Mouse (Mus musculus): ENCODE results near the gene Tmcc1. TPM values are rescaled to one million over a fixed set of nuclear protein-coding genes. Genes with fewer than 3 reads are reported as not detected.
"Not testable (repeated sequence)": the region's sequence is repeated elsewhere in the genome, so short reads cannot be mapped to it uniquely, and the experiment has no call there.

Gene Tmcc1
- polyA plus RNA-seq (2014; fragmentation: Nextera tagmentation; extraction: Ambion mirVana), result 12.6 and 13.5 TPM in 2 replicates

GRCm38 (mm10) chr6:116193394-116194393 is at the start of gene Tmcc1:
Tmcc1 (minus strand) TSS chr6:116193486.
- H3K27me3 ChIP-seq (ENCODE audit: control insufficient read depth, insufficient read depth, low read length), result no peaks in the 10 kb centered on the region
- WGBS, result under 1% methylated on average over 62 of the region's 68 CpGs
- H3K36me3 ChIP-seq (ENCODE audit: control insufficient read depth, insufficient read depth, low read length), result no peaks in the 10 kb centered on the region
- ATAC-seq (ENCODE audit: insufficient number of reproducible peaks, insufficient read depth, low FRiP score, low read depth), result peak; percentile 93
- H3K4me1 ChIP-seq (ENCODE audit: control insufficient read depth in 2 of 2, insufficient read depth in 2 of 2, low read length in 2 of 2), result peaks cover 2 to 35% of the 10 kb centered on the region in 2 experiments; a peak in 2 of 4 replicates
- peak within 1 kb of the TSS; percentile 76 to 85 for H3K4me3 ChIP-seq (ENCODE audit: control insufficient read depth in 1 of 2, insufficient read depth in 1 of 2, low read depth in 1 of 2, low read length in 2 of 2)
- H3K27ac ChIP-seq (replicated peaks in 1 of 2; ENCODE audit: control insufficient read depth in 1 of 2, insufficient read depth in 1 of 2, low read depth in 2 of 2, low read length in 2 of 2), result peak within 1 kb of the TSS; percentile 49 to 85; a peak in 3 of 4 replicates
- H3K9ac ChIP-seq (ENCODE audit: low read length), result peak within 1 kb of the TSS; percentile 90
- H3K9me3 ChIP-seq (ENCODE audit: control insufficient read depth, low read length), result no peaks in the 10 kb centered on the region
- peak within 1 kb of the TSS; percentile 80 for H3K4me2 ChIP-seq (ENCODE audit: low read length)

GRCm38 (mm10) chr6:116240371-116240770 is 47.1 kb upstream of the Tmcc1 start:
- H3K4me1 ChIP-seq (ENCODE audit: control insufficient read depth in 2 of 2, insufficient read depth in 2 of 2, low read length in 2 of 2), result no peaks in the 10 kb centered on the region
- H3K27ac ChIP-seq (replicated peaks in 1 of 2; ENCODE audit: control insufficient read depth in 1 of 2, insufficient read depth in 1 of 2, low read depth in 2 of 2, low read length in 2 of 2), result no peak overlapping the region
- no peak overlapping the region for H3K4me3 ChIP-seq (ENCODE audit: control insufficient read depth in 1 of 2, insufficient read depth in 1 of 2, low read depth in 1 of 2, low read length in 2 of 2)
- no peak overlapping the region for H3K9ac ChIP-seq (ENCODE audit: low read length)
- no peak for ATAC-seq (ENCODE audit: insufficient number of reproducible peaks, insufficient read depth, low FRiP score, low read depth)
- H3K36me3 ChIP-seq (ENCODE audit: control insufficient read depth, insufficient read depth, low read length), result peaks cover 84% of the 10 kb centered on the region
- H3K9me3 ChIP-seq (ENCODE audit: control insufficient read depth, low read length), result no peaks in the 10 kb centered on the region
- no peaks in the 10 kb centered on the region for H3K27me3 ChIP-seq (ENCODE audit: control insufficient read depth, insufficient read depth, low read length)
- no peak overlapping the region for H3K4me2 ChIP-seq (ENCODE audit: low read length)
- WGBS, result 75% methylated on average over 2 of the region's 2 CpGs

DNA sequence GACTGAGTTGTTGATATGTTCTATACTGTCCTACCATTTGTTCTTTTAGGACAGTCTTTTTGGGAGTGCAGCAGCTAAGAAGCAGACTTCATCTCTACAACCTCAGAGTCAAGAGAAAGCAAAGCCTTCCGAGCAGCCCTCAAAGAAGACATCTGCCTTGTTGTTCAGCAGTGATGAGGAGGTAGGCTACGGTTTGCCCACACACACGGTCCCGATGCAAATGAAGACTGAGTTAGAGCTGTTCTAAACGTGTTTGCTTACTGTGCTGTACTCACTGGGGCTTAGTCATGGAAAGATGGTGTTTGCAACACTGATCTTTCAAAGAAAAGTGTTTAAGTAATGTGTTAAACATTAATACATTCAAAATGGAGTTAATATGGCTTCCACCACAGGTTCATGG is 44.8 kb upstream of the Tmcc1 start:
- peaks cover 82% of the 10 kb centered on the region for H3K36me3 ChIP-seq (ENCODE audit: control insufficient read depth, insufficient read depth, low read length)
- H3K9me3 ChIP-seq (ENCODE audit: control insufficient read depth, low read length), result no peaks in the 10 kb centered on the region
- H3K4me2 ChIP-seq (ENCODE audit: low read length), result no peak overlapping the region
- H3K27me3 ChIP-seq (ENCODE audit: control insufficient read depth, insufficient read depth, low read length), result no peaks in the 10 kb centered on the region
- no peak for ATAC-seq (ENCODE audit: insufficient number of reproducible peaks, insufficient read depth, low FRiP score, low read depth)
- 88% methylated on average over 5 of the region's 5 CpGs for WGBS
- no peaks in the 10 kb centered on the region for H3K4me1 ChIP-seq (ENCODE audit: control insufficient read depth in 2 of 2, insufficient read depth in 2 of 2, low read length in 2 of 2)
- H3K4me3 ChIP-seq (ENCODE audit: control insufficient read depth in 1 of 2, insufficient read depth in 1 of 2, low read depth in 1 of 2, low read length in 2 of 2), result no peak overlapping the region
- no peak overlapping the region for H3K9ac ChIP-seq (ENCODE audit: low read length)
- H3K27ac ChIP-seq (replicated peaks in 1 of 2; ENCODE audit: control insufficient read depth in 1 of 2, insufficient read depth in 1 of 2, low read depth in 2 of 2, low read length in 2 of 2), result no peak overlapping the region

GRCm38 (mm10) chr6:116235336-116235735 is 42.0 kb upstream of the Tmcc1 start:
- Histone ChIP-seq H3K4me1 (ENCODE audit: control insufficient read depth in 2 of 2, insufficient read depth in 2 of 2, low read length in 2 of 2) (no peaks in the 10 kb centered on the region), H3K36me3 (ENCODE audit: control insufficient read depth, insufficient read depth, low read length) (peaks cover 85% of the 10 kb centered on the region), H3K4me3 (ENCODE audit: control insufficient read depth in 1 of 2, insufficient read depth in 1 of 2, low read depth in 1 of 2, low read length in 2 of 2) (no peak overlapping the region), H3K27me3 (ENCODE audit: control insufficient read depth, insufficient read depth, low read length) (no peaks in the 10 kb centered on the region), H3K4me2 (ENCODE audit: low read length) (no peak overlapping the region), H3K9ac (ENCODE audit: low read length) (no peak overlapping the region), H3K27ac (replicated peaks in 1 of 2; ENCODE audit: control insufficient read depth in 1 of 2, insufficient read depth in 1 of 2, low read depth in 2 of 2, low read length in 2 of 2) (no peak overlapping the region), H3K9me3 (ENCODE audit: control insufficient read depth, low read length) (no peaks in the 10 kb centered on the region)
- no peak for ATAC-seq (ENCODE audit: insufficient number of reproducible peaks, insufficient read depth, low FRiP score, low read depth)
- WGBS, result 68% methylated on average over 5 of the region's 5 CpGs

GRCm38 (mm10) chr6:116234821-116235220 is 41.5 kb upstream of the Tmcc1 start:
- not testable (repeated sequence) for ATAC-seq (ENCODE audit: insufficient number of reproducible peaks, insufficient read depth, low FRiP score, low read depth)

GRCm38 (mm10) chr6:116228785-116229525 is 35.7 kb upstream of the Tmcc1 start:
- Histone ChIP-seq H3K4me1 (ENCODE audit: control insufficient read depth in 2 of 2, insufficient read depth in 2 of 2, low read length in 2 of 2) (no peaks in the 10 kb centered on the region), H3K27me3 (ENCODE audit: control insufficient read depth, insufficient read depth, low read length) (no peaks in the 10 kb centered on the region), H3K4me3 (ENCODE audit: control insufficient read depth in 1 of 2, insufficient read depth in 1 of 2, low read depth in 1 of 2, low read length in 2 of 2) (no peak overlapping the region), H3K36me3 (ENCODE audit: control insufficient read depth, insufficient read depth, low read length) (peaks cover 88% of the 10 kb centered on the region), H3K27ac (replicated peaks in 1 of 2; ENCODE audit: control insufficient read depth in 1 of 2, insufficient read depth in 1 of 2, low read depth in 2 of 2, low read length in 2 of 2) (no peak overlapping the region), H3K9ac (ENCODE audit: low read length) (no peak overlapping the region), H3K9me3 (ENCODE audit: control insufficient read depth, low read length) (no peaks in the 10 kb centered on the region), H3K4me2 (ENCODE audit: low read length) (no peak overlapping the region)
- WGBS, result 59% methylated on average over 12 of the region's 12 CpGs
- ATAC-seq (ENCODE audit: insufficient number of reproducible peaks, insufficient read depth, low FRiP score, low read depth), result no peak

More at GRCm38 (mm10) chr6:116234821-116235220, 41.5 kb upstream of the Tmcc1 start:
- H3K27ac ChIP-seq (replicated peaks in 1 of 2; ENCODE audit: control insufficient read depth in 1 of 2, insufficient read depth in 1 of 2, low read depth in 2 of 2, low read length in 2 of 2); H3K4me1 ChIP-seq (ENCODE audit: control insufficient read depth in 2 of 2, insufficient read depth in 2 of 2, low read length in 2 of 2); H3K4me2 ChIP-seq (ENCODE audit: low read length); H3K9ac ChIP-seq (ENCODE audit: low read length); H3K9me3 ChIP-seq (ENCODE audit: control insufficient read depth, low read length); H3K27me3 ChIP-seq (ENCODE audit: control insufficient read depth, insufficient read depth, low read length); H3K4me3 ChIP-seq (ENCODE audit: control insufficient read depth in 1 of 2, insufficient read depth in 1 of 2, low read depth in 1 of 2, low read length in 2 of 2): not testable (repeated sequence)
- WGBS, result 94% methylated on average over 2 of the region's 2 CpGs
- H3K36me3 ChIP-seq (ENCODE audit: control insufficient read depth, insufficient read depth, low read length), result peaks cover 84% of the 10 kb centered on the region

GRCm38 (mm10) chr6:116227767-116228166 is 34.5 kb upstream of the Tmcc1 start:
- no peak overlapping the region for H3K27ac ChIP-seq (replicated peaks in 1 of 2; ENCODE audit: control insufficient read depth in 1 of 2, insufficient read depth in 1 of 2, low read depth in 2 of 2, low read length in 2 of 2)
- no peak overlapping the region for H3K4me2 ChIP-seq (ENCODE audit: low read length)
- ATAC-seq (ENCODE audit: insufficient number of reproducible peaks, insufficient read depth, low FRiP score, low read depth), result no peak
- no peaks in the 10 kb centered on the region for H3K27me3 ChIP-seq (ENCODE audit: control insufficient read depth, insufficient read depth, low read length)
- 70% methylated on average over 11 of the region's 11 CpGs for WGBS
- no peak overlapping the region for H3K9ac ChIP-seq (ENCODE audit: low read length)
- H3K36me3 ChIP-seq (ENCODE audit: control insufficient read depth, insufficient read depth, low read length), result peaks cover 89% of the 10 kb centered on the region
- no peaks in the 10 kb centered on the region for H3K9me3 ChIP-seq (ENCODE audit: control insufficient read depth, low read length)
- no peak overlapping the region for H3K4me3 ChIP-seq (ENCODE audit: control insufficient read depth in 1 of 2, insufficient read depth in 1 of 2, low read depth in 1 of 2, low read length in 2 of 2)
- no peaks in the 10 kb centered on the region for H3K4me1 ChIP-seq (ENCODE audit: control insufficient read depth in 2 of 2, insufficient read depth in 2 of 2, low read length in 2 of 2)

Measured in heart, embryonic 14.5 days (tissue).